Mouse (Mus musculus) intestine, embryonic 15.5 days (tissue): ENCODE measurements around the gene Zfp408. TPM values are rescaled to one million over a fixed set of nuclear protein-coding genes. Genes with fewer than 3 reads are reported as not detected.
"Not testable (repeated sequence)": the region's sequence is repeated elsewhere in the genome, so short reads cannot be mapped to it uniquely, and the experiment has no call there.

Source experiments
- ATAC-seq: fragments of 200-750 bp; cut with Nextera tagmentation; 2 replicates; pipeline ENCODE4 v1.8.0; 2017; ENCODE audit warnings: moderate TSS enrichment, moderate library complexity
- H3K27ac ChIP-seq: fragments of 300-500 bp; sonication (generic); 2 replicates; pipeline ENCODE4 v1.5.1; 2015; ENCODE audit warnings: mild to moderate bottlenecking, inconsistent platforms
- H3K27me3 ChIP-seq: fragments of 300-500 bp; sonication (generic); replicated peaks from 2 replicates; pipeline ENCODE4 v1.6.1; 2015; ENCODE audit warnings: inconsistent platforms
- H3K36me3 ChIP-seq: fragments of 300-500 bp; sonication (generic); 2 replicates; pipeline ENCODE4 v1.6.1; 2015; ENCODE audit warnings: inconsistent platforms
- H3K4me1 ChIP-seq: fragments of 300-500 bp; sonication (generic); replicated peaks from 2 replicates; pipeline ENCODE4 v1.6.1; 2015; ENCODE audit warnings: inconsistent platforms
- H3K4me2 ChIP-seq: fragments of 300-500 bp; sonication (generic); replicated peaks from 2 replicates; pipeline ENCODE4 v1.6.1; 2015; ENCODE audit warnings: mild to moderate bottlenecking, inconsistent platforms
- H3K4me3 ChIP-seq: fragments of 300-500 bp; sonication (generic); replicated peaks from 2 replicates; pipeline ENCODE4 v1.5.1; 2015; ENCODE audit warnings: inconsistent platforms
- H3K9ac ChIP-seq: fragments of 300-500 bp; sonication (generic); 2 replicates; pipeline ENCODE4 v1.6.1; 2015; ENCODE audit warnings: inconsistent platforms
- H3K9me3 ChIP-seq: fragments of 300-500 bp; sonication (generic); 2 replicates; pipeline ENCODE4 v1.6.1; 2016; ENCODE audit warnings: inconsistent platforms
- WGBS: fragments of 180-500 bp; shearing (Covaris S2); methylation state at CpG from one replicate; pipeline ENCODE4 v1.1.7; 2015; 5-methylcytosine and 5-hydroxymethylcytosine counted together
- polyA plus RNA-seq: library from polyadenylated mRNA; unstranded; fragments of >200 nt; fragmentation: Nextera tagmentation; extraction: Ambion mirVana; gene quantifications from 2 replicates; pipeline ENCODE4 v1.2.1, GENCODE M21; 2015

Zfp408 gene
- polyA plus RNA-seq, 1 experiment from 2014 or later: 8.0 TPM

DNA sequence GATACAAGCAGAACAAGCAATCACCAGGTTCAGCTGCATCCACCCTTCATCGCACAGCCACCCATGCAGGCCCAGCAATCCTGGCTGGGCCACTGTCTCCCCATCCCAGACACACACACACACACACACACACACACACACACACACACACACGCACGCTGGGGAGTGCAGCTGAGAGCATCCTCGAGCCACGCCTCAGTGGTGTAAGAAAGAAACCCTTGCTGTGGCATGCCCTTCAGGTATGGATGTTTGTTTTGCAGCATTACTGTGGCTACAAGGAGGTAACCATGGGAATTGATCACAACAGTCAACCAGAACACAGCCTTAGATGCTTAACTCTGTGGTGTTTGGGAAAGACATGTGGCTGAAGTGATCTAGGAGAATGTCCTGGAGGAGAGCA lies 17.3 kb downstream of the Zfp408 start:
- Histone ChIP-seq H3K27ac (no peak overlapping the region), H3K9ac (no peak overlapping the region), H3K27me3 (no peaks in the 10 kb centered on the region), H3K4me2 (no peak overlapping the region), H3K4me3 (no peak overlapping the region), H3K4me1 (no peaks in the 10 kb centered on the region), H3K9me3 (no peaks in the 10 kb centered on the region), H3K36me3 (no peaks in the 10 kb centered on the region)
- no peak for ATAC-seq
- WGBS: 58% methylated on average over 5 of the region's 5 CpGs

DNA sequence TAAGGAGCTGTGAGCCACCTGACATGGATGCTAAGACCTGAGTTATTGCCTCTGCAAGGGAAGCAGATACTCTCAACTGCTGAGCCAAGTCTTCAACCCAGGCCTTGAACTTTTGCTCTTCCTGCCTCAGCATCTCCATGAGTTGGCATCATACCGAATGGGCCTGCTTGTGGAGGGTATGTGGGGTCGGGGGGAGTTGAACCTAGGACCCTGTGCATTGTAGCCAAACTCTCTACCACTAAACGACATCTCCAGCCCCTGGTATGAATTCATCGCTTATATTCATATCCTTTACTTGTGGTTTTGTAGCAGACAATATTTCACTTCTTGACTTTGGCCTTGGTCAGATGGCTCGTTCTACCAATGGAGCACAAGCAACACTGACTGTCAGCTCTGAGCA lies 17.8 kb downstream of the Zfp408 start:
- Histone ChIP-seq H3K27me3 (no peaks in the 10 kb centered on the region), H3K4me1 (no peaks in the 10 kb centered on the region), H3K9me3 (no peaks in the 10 kb centered on the region), H3K4me2 (no peak overlapping the region), H3K27ac (no peak overlapping the region), H3K9ac (no peak overlapping the region), H3K4me3 (no peak overlapping the region), H3K36me3 (no peaks in the 10 kb centered on the region)
- ATAC-seq: no peak
- WGBS: 81% methylated on average over 5 of the region's 5 CpGs

DNA sequence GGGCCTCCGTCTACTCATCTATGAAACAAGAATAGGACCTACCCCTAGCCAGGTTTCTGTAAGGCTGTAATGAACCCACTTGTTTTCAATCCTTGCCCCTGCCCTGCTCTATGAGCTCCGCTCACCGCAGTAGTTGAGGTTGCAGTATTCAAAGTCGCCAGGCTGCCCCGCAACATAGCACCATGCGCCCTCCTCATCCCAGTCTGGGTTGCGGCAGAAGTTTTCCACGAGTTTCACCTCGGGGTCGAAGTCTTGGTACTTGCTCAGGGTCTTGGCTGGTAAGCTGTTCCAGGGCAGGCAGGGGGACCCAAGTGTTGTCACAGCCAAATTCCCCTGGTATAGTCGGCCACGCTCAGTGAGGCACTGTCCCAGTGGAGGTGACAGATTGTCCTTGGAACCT lies 19.2 kb downstream of the Zfp408 start:
- no peak overlapping the region for H3K4me2 ChIP-seq
- no peak overlapping the region for H3K4me3 ChIP-seq
- no peaks in the 10 kb centered on the region for H3K27me3 ChIP-seq
- H3K27ac ChIP-seq: no peak overlapping the region
- ATAC-seq: no peak
- H3K9ac ChIP-seq: no peak overlapping the region
- H3K36me3 ChIP-seq: no peaks in the 10 kb centered on the region
- WGBS: 92% methylated on average over 12 of the region's 12 CpGs
- H3K9me3 ChIP-seq: no peaks in the 10 kb centered on the region
- no peaks in the 10 kb centered on the region for H3K4me1 ChIP-seq

DNA sequence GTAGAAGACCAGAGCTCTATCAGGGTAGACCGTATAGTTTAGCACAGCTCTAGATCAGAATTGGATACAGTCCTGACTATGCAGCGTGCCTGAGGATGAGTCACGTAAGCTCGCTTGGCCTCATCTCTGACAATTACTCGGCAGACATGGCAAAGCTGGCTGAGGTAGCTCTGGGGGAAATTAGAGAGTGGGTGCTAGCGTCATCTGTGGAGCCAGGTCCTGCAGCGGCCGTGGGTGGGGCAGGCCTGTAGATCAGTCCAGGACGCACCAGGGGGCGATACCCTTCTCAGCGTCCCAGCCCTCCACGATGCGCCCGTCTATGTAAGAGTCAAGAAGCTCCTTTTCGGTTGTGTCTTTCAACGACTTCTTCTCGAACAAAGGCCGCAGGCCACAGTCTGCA lies 19.9 kb downstream of the Zfp408 start:
- ATAC-seq: no peak
- H3K4me2 ChIP-seq: no peak overlapping the region
- no peak overlapping the region for H3K9ac ChIP-seq
- H3K36me3 ChIP-seq: no peaks in the 10 kb centered on the region
- H3K4me1 ChIP-seq: no peaks in the 10 kb centered on the region
- no peaks in the 10 kb centered on the region for H3K27me3 ChIP-seq
- WGBS: 83% methylated on average over 18 of the region's 18 CpGs
- no peak overlapping the region for H3K4me3 ChIP-seq
- H3K27ac ChIP-seq: no peak overlapping the region
- H3K9me3 ChIP-seq: no peaks in the 10 kb centered on the region

DNA sequence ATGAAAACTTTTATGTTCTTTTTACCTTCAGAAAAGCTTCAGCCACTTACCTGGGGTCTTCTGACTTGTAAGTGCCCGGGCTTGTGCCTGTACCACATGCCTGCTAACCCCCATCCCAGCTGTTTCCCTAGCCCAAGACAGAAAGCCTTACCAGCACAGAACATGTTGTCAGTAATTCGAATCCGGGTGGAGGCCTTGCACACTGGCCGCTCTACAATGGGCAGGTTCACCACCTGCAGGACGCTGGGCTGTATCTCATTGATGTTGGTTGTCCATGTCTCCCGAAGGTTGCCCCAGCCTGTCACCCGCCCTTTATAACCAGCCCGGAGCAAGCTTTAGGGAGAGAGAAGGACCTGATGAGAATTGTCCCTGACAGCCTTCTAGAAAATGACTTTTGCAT lies 21.4 kb downstream of the Zfp408 start:
- Histone ChIP-seq H3K27ac (no peak overlapping the region), H3K9me3 (no peaks in the 10 kb centered on the region), H3K27me3 (no peaks in the 10 kb centered on the region), H3K36me3 (no peaks in the 10 kb centered on the region), H3K4me1 (no peaks in the 10 kb centered on the region), H3K9ac (no peak overlapping the region), H3K4me3 (no peak overlapping the region), H3K4me2 (no peak overlapping the region)
- 85% methylated on average over 8 of the region's 8 CpGs for whole genome bisulfite sequencing
- ATAC-seq: no peak

DNA sequence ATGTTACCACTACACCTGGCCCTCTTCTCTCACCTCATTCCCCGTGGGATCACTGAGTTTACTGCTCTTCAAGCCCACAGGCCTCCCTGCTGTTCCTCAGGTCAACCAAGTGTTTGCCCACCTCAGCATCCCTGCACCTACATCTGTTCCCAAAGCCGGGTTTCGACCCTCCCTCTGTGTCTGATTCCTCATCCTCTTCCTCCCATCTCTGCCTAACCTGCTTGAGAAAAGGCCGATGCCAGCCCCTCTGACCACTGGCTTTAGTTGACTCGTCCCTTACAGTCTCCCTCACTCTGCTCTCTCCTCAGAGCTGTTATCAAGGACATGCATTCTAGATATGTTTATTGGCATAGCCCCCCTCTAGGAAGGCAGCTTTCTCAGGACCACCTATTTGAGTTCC lies 22.1 kb downstream of the Zfp408 start:
- H3K36me3 ChIP-seq: 0 out of 2 replicates have a peak, but pooled peaks cover under 1% of the 10 kb centered on the region
- ATAC-seq: no peak
- no peaks in the 10 kb centered on the region for H3K4me1 ChIP-seq
- no peak overlapping the region for H3K9ac ChIP-seq
- no peaks in the 10 kb centered on the region for H3K27me3 ChIP-seq
- no peak overlapping the region for H3K4me2 ChIP-seq
- no peak overlapping the region for H3K4me3 ChIP-seq
- no peak overlapping the region for H3K27ac ChIP-seq
- no peaks in the 10 kb centered on the region for H3K9me3 ChIP-seq
- 74% methylated on average over 5 of the region's 5 CpGs for WGBS

DNA sequence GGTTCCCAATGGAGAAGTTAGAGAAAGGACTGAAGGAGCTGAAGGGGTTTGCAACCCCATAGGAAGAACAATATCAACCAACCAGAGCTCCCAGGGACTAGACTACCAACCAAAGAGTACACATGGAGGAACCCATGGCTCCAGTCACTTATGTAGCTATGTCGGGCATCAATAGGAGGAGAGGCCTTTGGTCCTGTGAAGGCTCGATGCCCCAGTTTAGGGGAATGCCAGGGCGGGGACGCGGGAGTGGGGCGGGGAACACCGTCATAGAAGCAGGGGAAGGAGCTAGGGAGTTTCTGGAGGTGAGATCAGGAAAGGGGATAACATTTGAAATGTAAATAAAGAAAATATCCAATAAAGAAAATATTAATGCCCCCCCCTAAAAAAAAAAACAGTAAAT lies 26.2 kb downstream of the Zfp408 start:
- not testable (repeated sequence) for H3K4me1 ChIP-seq, H3K4me3 ChIP-seq, H3K9ac ChIP-seq, H3K4me2 ChIP-seq, H3K27ac ChIP-seq, ATAC-seq, H3K27me3 ChIP-seq, H3K9me3 ChIP-seq
- 96% methylated on average over 7 of the region's 7 CpGs for WGBS
- peaks cover 22% of the 10 kb centered on the region for H3K36me3 ChIP-seq

DNA sequence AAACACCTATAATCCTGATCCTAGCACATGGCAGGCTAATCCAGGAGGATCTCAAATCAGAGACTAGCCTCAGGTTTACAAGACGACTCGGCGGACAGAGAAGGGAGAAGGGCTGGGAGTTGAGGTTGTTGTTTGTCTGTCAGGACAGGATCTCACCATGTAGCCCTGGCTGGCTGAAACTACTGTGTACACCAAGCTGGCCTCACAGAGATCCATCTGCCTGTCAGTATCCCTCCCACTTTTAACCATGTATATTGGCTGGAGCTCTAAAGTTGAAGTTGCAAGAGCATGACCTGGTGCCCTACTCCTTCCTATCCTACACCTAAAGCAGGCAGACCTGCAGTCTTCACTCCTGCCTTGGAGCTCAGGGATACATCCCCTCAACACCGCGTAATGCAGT lies 27.2 kb downstream of the Zfp408 start:
- H3K9me3 ChIP-seq: no peaks in the 10 kb centered on the region
- WGBS: 95% methylated on average over 5 of the region's 5 CpGs
- no peaks in the 10 kb centered on the region for H3K4me1 ChIP-seq
- peaks cover 23% of the 10 kb centered on the region for H3K36me3 ChIP-seq
- H3K27me3 ChIP-seq: no peaks in the 10 kb centered on the region
- no peak overlapping the region for H3K9ac ChIP-seq
- no peak for ATAC-seq
- no peak overlapping the region for H3K4me2 ChIP-seq
- H3K4me3 ChIP-seq: no peak overlapping the region
- no peak overlapping the region for H3K27ac ChIP-seq

DNA sequence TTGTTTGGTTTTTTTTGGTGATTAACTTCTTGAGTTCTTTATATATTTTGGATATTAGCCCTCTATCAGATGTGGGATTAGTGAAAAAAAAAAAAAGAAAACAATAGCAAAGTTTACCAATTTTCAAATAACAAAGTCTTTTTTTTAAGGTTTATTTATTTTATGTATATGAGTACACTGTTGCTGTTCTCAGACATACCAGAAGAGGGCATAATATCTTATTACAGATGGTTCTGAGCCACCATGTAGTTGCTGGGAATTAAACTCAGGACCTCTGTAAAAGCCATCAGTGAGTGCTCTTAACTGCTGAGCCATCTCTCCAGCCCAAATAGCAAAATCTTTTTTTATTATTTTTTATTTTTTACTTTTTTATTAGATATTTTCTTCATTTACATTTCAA lies 40.2 kb downstream of the Zfp408 start:
- not testable (repeated sequence) for H3K4me1 ChIP-seq, H3K9ac ChIP-seq, H3K9me3 ChIP-seq, H3K4me2 ChIP-seq, H3K4me3 ChIP-seq, H3K27ac ChIP-seq, H3K27me3 ChIP-seq, ATAC-seq
- peaks cover 28% of the 10 kb centered on the region for H3K36me3 ChIP-seq

DNA sequence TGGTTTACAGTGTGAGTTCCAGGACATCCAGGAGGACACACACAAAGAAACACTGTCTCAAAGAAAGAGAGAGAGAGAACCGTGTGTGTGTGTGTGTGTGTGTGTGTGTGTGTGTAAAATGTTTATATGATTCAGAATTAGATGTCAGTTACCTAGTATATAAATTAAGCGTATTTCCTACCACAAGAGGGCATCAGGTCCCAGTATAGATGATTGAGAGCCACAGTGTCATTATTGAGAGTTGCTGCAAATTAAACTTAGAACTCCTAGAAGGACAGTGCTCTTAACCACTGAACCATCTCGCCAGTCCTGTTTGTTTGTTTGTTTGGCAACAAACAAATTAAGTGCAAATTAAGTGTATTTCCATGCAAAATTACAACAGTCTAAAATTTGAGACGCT lies 47.2 kb downstream of the Zfp408 start:
- no peak overlapping the region for H3K4me3 ChIP-seq
- H3K36me3 ChIP-seq: peaks cover 43% of the 10 kb centered on the region
- no peak overlapping the region for H3K4me2 ChIP-seq
- no peak overlapping the region for H3K27ac ChIP-seq
- no peaks in the 10 kb centered on the region for H3K4me1 ChIP-seq
- no peaks in the 10 kb centered on the region for H3K9me3 ChIP-seq
- H3K27me3 ChIP-seq: no peaks in the 10 kb centered on the region
- H3K9ac ChIP-seq: no peak overlapping the region
- no peak for ATAC-seq
- whole genome bisulfite sequencing: 87% methylated on average over 4 of the region's 4 CpGs

DNA sequence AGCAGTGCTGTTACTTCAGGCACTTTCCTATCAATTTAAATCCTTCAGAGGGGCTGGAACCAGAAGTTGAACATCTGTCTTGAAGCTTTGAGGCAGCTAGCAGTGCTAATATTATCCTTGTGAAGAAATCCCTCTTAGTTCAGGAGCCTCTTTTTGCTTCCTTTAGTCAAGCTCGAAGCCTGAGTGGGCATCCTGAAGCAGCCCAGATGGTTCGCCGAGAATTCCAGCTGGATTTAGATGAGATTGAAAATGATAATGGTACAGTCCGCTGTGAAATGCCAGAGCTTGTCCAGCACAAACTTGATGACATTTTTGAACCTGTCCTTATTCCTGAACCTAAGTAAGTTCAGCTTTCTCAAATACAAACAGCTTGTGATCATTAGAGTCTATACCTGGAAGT lies 49.1 kb downstream of the Zfp408 start:
- no peak for ATAC-seq

More for the DNA sequence above, 49.1 kb downstream of the Zfp408 start:
- no peaks in the 10 kb centered on the region for H3K4me1 ChIP-seq
- no peak overlapping the region for H3K4me3 ChIP-seq
- no peak overlapping the region for H3K9ac ChIP-seq
- no peak overlapping the region for H3K27ac ChIP-seq
- no peaks in the 10 kb centered on the region for H3K27me3 ChIP-seq
- H3K36me3 ChIP-seq: peaks cover 42% of the 10 kb centered on the region
- H3K9me3 ChIP-seq: no peaks in the 10 kb centered on the region
- WGBS: 97% methylated on average over 4 of the region's 4 CpGs
- H3K4me2 ChIP-seq: no peak overlapping the region
